Mouse (Mus musculus) mature B cell (primary cell): ENCODE measurements around the gene Adgrl3.

Experiments used
- in situ Hi-C: fragments of 300-500 bp; cut with MboI; formaldehyde crosslinking; loops from 2 replicates; pipeline ENCODE4 v1.14.3; 2019

The Adgrl3 gene

DNA sequence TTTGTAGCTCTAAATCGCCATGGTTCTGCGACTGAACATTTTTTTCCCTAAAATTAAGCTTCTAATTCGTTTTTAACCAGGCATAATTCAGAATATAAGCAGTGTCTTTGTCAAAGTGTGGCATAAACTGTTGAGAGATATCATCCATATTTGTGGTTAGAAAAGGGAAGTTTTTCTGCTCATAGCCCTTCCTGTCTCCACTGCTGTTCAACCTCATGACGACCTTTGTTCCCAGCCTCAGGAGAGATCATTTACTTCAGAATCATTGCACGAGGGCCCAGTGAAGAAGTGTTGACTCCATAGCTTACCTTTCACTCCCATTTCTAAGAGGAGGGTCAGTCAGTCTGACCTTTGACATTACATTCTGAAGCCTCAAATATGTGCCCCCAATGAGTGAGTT lies 56.4 kb downstream of the Adgrl3 start:
- in situ Hi-C loops: no loop called here

DNA sequence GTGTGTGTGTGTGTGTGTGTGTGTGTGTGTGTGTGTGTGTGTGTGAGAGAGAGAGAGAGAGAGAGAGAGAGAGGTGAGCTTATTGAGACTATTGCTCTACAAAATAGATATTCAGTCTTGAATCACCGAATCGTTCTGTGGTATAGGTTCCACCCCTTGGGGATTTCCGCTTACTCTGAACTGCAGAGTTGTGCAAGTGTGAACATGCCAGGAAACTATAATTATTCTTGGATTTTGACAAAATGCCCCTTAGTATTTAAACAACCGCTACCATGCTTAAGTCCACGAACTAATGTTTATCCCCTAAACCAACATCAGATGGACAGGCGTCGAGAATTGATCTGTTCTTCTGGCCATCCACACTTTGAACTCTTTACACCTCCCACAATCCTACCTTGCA lies 57.1 kb downstream of the Adgrl3 start:
- in situ Hi-C loops: no loop called here

DNA sequence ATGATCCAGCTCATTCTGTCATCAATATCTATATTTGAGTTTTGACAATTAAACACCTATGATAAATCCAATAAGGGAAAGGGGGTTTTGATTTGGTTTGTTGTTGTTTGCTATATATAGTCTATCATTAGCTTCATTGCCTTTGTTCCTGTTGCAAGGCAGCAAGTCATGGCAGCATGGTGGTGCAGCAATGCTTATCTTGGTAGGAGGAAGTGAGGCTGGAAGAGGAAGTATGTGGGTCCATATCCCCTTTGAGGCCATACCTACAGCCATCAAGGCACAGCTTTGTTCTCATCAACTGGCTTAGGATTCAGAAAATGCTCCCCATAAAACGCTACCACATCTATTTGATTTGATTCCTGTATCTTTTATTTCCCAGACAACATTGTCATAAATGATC lies 58.1 kb downstream of the Adgrl3 start:
- in situ Hi-C loops: no loop called here

DNA sequence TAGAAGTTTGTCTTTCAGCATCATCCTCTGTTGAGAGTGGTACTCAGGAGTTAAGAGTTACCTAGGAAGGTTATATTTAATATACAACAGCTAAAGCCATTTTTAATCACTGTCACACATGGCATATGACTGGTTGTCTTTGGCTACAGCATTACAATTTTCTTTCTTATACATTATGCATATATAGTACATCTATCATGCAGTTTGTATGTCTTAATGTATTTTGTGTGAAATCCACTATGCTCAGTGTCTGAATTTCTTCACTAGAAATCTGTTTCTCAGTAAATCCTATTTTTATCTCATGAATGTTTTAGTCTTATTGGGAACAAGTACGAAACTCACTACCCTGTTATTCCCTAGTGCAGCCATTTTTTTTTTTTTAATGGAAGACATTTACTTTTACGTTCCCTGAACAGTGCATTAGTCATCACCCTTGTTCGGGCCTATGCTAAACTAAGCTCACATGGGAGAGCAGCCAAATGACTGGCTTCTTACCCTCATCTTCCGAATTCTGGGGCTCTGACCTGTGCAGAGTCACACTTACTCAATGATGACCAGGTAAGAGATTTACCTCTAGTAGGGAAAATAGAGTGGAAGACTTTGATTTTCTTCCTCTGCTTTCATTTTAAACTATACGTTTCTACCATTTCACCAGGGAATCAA lies 63.9 kb downstream of the Adgrl3 start:
- in situ Hi-C loops: no loop called here

DNA sequence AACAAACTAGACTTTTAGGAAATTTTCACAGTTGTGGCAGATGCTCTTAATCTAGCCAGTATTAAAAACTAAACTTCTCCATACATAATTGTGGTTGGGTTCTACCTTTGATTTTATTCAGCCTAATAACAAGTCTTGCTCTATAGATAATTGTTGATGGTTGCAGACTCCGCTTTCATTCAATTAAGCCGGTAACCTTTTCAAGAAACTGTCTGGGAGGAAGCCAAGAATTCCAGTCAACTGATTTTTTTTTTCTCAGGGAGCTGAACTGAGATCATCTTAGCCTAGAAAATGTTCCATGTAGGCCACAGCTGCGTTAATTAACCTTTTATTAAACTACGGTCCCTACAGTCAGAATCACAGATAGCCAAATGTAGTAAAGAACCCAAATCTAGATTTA lies 65.2 kb downstream of the Adgrl3 start:
- in situ Hi-C loops: no loop called here

DNA sequence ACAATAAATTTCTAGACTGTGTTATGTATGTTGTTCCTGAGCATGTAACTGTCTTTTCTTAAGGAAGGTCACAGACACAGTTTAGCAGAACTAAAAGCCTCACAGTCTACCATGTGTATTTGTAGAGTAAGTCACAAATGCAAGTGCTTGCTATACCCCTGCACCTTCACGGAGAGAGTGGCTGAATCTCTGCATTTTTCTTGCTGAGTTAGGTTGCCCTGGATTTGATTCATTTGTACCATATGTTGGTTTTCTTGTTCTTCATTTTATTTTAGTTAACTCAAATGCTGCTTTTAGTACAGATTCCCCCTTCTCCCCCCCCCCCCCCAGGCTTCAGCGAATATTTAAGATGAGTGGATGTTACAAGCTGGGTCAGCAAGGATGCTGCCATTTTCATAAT lies 68.7 kb downstream of the Adgrl3 start:
- in situ Hi-C loops: no loop called here

DNA sequence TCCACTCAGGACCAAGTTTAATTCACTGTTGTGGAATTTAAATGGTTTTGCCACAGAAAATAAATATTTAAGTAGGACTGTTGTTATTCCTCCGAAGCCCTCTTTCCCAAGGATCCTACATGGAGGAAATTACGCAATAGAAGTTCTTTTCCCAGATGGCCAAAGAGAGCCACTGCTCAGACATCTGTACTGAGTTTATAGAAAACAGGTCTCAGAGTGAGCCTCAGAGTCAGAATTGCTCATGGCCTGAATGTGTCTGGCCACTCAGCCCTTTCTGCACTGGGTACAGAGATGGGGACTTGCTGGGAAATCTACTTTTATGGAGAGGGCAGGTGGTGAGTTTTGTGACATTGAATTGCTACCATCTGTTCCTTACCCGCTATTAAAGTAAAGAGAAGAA lies 74.7 kb downstream of the Adgrl3 start:
- in situ Hi-C loops: no loop called here

DNA sequence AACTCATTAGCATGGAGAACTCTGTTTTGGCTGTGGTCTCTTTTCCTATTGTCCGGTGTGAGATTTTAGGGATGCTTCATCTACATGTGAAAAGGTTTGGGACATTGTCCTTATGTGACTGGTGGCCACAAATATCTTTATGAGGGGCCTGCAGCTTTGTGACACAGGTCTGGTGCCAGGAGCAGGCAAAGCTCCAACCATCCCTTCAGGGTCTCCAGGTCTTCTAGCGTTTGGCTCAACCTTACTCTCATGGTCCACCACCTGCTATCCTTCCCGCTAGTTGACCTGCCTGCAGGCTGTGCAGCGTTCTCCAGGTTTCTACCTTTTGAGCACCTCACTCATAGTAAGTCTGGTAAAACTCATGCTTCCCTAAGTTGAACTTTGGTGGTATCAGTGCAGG lies 77.2 kb downstream of the Adgrl3 start:
- in situ Hi-C loops: no loop called here

DNA sequence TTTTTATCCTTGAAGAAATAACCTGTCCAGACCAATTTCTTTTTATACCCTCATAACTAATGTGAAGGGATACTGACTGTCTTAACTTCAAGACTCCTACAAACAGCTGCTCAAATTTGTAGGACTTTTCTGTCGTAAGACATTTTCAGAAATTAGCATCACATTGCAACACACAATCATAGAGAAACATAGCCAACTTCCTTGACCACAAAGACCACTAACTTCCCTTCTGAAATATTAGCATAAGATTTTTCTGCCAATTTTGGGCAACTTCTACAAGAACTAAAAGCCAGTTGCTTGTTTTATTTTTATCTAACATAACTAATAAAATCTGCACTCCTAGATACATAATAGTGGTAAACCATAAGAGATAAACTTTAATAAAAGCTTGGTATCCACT lies 87.5 kb downstream of the Adgrl3 start:
- in situ Hi-C loops: no loop called here

DNA sequence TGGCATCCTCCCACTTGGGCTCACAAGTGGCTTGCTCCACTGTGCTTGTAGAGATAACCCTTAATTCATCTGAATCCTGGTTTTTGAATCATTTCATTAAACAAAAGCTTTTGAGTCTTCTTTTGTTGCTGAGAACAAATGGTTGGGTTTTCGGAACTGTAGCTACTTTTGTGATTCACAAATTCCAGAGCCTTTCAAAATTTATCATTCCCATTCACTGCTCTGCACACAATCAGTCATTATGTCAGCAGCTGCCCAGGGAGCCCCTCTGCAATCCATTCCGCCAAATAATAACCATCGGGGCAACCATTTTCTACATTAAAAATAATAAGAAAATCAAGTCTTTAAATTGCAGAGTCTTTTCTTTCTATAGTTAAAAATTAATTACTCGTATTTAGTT lies 104.5 kb downstream of the Adgrl3 start:
- in situ Hi-C loops: no loop called here

DNA sequence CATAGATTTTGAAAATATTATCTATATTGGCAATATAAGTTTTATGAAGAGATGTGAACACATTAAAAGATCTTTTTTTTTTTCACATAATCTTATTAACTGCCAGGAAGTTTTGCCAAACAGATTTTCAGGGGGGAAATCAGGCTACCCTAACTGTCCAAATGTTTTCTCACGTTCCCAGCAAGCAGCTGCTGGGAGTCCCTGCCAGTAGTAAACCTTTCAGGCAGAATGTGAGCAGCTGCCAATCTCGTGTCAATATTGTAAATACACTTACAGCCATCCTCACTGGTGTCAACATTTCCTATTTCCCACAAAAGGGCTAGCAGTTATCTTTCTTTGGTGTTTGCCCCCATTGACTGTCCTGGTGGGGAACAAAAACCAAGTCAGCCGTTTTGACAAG lies 107.7 kb downstream of the Adgrl3 start:
- in situ Hi-C loops: no loop called here

DNA sequence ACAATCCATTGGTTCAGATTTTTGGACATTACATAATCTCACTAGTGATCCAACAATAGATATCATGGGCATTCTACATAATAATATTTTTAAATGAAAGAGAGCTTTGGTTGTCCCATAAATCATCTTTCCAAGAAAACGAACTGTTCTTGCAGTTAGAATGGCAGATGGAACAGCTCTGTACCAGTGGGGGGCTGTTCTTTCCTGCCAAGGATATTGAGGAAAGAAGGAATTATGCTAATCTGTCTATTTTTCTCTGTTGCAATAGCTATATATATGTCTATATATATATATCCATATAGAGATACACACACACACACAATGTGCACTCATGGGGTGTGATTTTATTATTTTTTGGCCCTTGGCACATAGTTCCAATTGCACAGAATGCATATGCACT lies 116.5 kb downstream of the Adgrl3 start:
- in situ Hi-C loops: no loop called here

DNA sequence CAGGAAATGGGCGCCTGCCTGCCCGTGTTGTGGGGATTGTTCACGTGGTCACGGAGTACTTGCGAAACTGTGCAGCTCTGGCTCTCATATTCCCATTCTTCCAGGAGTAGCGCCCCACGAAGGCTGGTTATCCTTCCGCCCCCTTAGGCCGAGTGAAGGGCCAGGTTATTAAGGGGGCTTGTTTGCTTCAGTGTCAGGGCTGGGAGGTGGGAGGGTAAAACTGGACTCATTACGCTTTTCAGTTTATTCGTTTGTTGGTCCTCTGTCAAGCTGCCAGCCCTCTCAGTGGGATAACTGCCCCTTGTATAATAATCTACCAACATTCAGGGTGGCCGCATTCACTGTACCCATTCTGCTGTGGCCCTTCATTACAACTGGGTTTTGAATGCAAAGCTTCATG lies 135.9 kb downstream of the Adgrl3 start:
- in situ Hi-C loops: no loop called here

DNA sequence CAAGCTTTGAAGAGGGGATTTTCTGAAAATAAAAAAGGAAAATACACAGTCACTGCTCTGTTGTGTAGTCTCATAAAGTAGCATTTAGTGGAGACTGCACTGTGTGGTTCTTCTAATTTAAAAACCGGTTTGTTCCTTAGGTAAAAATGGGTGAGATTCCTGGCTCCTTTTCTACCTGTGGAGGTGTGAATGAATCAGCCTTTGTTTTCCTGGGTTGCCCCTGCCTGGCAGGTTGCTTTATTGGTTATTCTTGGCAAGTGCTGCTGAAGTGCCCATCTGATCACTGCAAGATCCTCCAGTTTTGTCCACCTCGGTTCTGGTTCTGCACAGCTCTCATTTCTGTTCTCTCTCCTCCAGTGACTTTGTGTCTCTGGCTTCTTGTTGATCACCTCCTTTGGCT lies 136.3 kb downstream of the Adgrl3 start:
- in situ Hi-C loops: no loop called here

DNA sequence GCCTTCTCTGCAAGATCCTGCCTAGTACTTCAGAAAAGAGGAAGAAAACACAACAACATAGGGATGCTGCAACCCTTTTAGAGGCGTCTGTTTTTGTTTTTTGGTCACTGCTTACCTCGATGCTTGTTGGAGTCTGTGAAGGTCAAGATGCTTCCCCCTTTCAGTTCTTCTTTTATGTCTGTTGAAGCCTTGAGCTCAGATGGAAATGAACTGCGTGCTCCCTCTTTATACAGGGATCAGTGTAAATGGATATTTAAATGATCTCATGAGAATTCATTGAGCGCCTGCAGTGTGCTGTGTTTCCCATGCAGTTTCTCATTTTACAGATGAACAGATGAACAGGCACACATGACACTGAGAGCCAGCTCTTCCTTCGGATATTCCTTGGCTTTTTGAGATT lies 136.9 kb downstream of the Adgrl3 start:
- in situ Hi-C loops: no loop called here

DNA sequence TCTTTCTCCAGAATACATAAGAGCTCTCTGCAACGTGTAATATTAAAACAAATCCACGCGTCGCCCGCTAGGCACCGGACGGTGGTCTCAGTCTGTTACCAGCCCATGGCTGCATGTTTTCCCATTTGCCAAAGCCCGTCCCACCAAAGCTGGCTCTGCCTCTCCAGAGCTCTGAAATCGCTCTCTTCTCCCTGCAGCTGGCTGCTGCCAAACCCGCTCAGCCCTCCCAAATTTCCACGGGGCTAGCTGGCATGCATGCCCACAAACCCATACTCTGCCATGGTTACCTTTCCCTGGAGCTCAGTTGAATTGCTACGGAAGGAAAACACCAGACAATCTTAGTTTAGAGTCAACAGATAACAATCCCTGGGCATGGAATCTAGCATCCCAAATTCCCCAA lies 139.1 kb downstream of the Adgrl3 start:
- in situ Hi-C loops: no loop called here

DNA sequence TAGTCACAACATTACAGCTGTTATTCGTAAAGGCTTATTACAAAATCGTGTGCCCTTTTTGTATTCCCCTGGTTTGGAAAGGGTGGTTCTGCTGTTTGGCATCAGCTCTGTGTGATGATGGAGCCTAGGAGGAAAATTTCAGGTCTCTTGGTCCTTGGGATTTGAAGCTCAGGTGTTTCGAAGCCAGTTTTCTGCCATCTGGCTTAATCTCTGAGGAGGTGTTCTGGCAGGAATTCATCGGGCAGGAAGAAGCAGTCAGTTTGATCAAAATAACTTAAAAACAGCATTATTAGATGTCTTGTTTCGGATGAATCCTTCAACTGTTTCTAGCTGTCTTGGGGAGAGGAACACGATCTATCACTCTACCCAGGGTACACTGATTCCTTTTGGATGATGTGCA lies 140.5 kb downstream of the Adgrl3 start:
- in situ Hi-C loops: no loop called here

DNA sequence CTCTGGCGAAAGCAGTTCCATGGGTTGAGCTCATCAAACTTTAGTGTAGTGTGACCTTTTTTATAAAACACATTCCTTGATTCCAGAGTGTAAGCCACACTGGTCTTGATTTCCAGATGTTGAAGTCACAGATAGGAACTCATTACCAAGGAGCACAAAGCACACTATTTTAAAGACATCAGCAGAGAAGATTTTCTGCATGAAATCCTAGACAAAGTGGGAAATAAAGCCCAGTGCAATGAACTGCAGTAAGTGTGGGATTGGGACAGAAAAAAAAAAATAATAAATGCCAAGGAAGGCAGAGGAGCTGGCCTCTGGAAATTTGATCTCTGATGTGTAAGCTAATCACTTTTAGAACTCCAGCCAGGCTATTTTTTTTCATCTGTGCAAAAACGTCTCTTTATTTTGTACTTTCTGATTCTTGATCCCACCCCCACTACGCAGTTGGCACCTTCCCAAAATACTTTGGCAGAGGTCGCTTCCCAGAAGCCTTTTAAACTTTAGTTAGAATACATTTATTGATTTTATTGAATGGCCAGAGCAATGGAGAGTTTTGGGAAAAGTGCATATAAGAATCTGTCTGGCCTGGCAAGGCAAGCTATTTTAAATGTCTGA lies 169.0 kb downstream of the Adgrl3 start:
- in situ Hi-C loops: no loop called here

DNA sequence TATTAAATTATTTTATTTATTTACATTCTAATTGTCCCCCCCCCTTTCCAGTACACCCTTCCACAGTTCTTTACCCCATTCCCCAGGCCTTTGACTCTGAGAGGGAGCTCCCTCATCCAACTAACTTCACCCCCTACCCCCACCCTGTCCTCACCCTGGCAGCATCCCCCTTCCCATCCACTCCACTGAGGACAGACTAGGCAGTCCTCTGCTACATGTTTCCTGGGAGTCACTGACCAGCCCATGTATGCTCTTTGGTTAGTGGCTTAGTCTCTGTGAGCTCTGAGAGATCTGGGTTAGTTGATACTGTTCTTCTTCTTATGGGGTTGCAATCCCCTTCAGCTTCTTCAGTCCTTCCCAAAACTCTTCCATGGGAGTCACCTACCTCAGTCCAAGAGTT lies 180.4 kb downstream of the Adgrl3 start:
- in situ Hi-C loops: no loop called here

DNA sequence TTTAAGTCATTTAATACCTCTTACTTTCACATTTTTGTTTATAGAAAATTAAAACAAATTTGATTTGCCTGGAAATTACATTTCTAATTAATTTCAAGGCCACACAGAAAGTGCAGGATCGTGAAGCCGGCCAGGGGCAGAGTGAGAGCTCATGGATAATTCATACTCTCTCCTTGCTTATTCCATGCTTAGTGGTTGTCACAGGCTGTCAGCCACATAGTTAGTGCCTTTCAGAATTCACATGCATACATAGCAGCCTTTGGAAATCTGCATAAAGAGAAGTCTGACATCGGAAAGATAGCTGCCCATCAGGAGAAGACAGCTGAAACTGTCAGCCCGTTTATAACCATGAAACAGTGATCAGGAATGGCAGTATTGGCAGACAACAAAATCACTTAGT lies 181.9 kb downstream of the Adgrl3 start:
- in situ Hi-C loops: no loop called here

DNA sequence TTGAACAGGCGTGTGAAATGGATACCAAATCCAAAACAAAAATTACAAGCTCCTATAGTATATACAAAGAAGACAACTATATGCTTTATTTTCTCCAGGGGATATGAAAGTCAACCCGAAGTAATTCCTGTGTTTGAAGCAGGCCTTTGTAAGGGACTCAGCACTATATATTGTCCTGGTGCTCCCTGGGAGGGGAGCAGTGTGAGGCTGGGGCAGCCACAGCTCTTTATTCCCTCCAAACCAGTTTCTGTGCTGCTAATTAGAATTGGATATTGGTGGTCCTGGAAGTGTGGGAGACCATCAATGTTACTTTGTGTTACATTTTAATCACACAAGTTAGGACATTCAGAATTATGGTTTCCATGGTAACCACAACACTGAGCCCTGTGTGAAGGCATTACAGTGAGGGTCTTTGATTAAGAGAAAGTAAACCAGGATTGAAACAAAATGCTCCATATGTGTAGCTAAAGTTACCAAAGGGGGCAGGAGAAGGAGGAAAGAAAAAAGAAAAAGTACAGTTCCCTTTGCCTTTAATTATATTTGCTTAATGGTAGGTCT lies 198.6 kb downstream of the Adgrl3 start:
- in situ Hi-C loops: no loop called here

DNA sequence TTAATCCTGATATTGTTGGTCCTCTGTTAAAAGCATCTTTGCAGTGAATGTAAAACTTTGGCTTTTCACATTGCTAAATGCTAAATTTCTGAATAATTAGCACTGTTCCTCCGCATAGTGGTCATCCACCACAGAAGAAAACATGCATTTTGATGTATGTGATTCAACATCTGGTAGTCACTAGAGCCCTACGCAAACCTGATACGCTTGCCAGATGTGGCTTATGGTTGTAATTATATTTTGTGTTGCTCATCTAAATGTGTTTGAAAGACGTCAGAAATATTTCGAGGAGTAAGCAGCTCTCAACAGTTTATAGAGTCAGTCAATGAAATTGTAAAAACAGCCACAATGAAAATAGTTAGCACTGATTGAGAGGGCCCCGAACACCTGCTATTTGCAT lies 204.5 kb downstream of the Adgrl3 start:
- in situ Hi-C loops: no loop called here

DNA sequence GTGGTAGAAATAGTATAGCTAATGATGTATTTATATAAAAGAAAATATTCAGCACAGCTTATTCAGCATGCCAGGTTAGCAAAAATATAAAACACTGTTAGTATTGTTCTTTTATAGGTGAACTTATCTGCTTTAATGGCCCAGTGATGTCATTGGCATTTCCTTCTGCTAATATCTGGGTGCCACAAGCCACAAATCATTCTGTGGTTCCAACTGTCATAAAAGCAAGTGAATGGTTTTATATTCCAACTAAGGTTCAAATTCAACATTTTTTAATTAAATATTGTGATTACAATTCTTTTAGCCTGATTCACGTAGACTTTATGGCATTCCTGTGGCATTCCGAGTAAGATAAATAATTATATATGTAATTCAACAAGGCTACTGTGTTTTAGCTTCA lies 205.5 kb downstream of the Adgrl3 start:
- in situ Hi-C loops: no loop called here

DNA sequence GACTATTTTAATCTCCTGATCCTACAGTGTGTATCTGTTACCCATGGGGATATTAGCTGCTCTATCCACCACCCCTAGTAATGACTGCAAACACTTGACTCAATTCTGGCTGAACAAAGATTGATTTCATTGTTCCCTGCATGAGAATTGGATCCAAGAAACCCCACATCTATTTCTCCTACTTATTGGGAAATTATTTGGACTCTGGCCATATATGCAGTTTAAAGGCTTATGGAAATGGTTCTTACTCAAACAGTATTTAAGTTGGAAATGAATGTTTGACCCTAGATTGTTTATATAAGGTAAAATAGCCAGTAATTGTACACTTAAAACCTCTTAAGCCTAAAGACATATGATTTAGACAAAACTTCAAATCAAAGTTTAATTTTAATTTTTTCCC lies 207.3 kb downstream of the Adgrl3 start:
- in situ Hi-C loops: no loop called here
